Mouse (Mus musculus) heart, embryonic 14.5 days (tissue): ENCODE results near the gene Vps16. TPM values are rescaled to one million over a fixed set of nuclear protein-coding genes. Genes with fewer than 3 reads are reported as not detected.

ENCODE experiments used
- ATAC-seq: fragments of 200-750 bp; cut with Nextera tagmentation; 2 replicates; pipeline ENCODE4 v1.8.0; 2017; ENCODE audit warnings: low read depth, moderate TSS enrichment; ENCODE audit not compliant: insufficient number of reproducible peaks, insufficient read depth, low FRiP score
- H3K27ac ChIP-seq, 2 experiments: fragments of 200-500 bp in 1 of 2; fragments of 300-500 bp in 1 of 2; sonication (generic) in 1 of 2; replicated peaks in 1 of 2; 2 replicates each; pipeline ENCODE4 v1.5.1; 2012 to 2014; ENCODE audit warnings: low read depth in 2 of 2, low read length in 2 of 2, control low read depth in 1 of 2, mild to moderate bottlenecking in 1 of 2, mixed read lengths in 1 of 2; ENCODE audit not compliant: control insufficient read depth in 1 of 2, insufficient read depth in 1 of 2
- H3K27me3 ChIP-seq: fragments of 300-500 bp; sonication (generic); 2 replicates; pipeline ENCODE4 v1.6.1; 2014; ENCODE audit warnings: mild to moderate bottlenecking, low read length, control low read depth; ENCODE audit not compliant: control insufficient read depth, insufficient read depth
- H3K36me3 ChIP-seq: fragments of 300-500 bp; sonication (generic); 2 replicates; pipeline ENCODE4 v1.6.1; 2014; ENCODE audit warnings: mild to moderate bottlenecking, control low read depth, low read length, mixed read lengths; ENCODE audit not compliant: control insufficient read depth, insufficient read depth
- H3K4me1 ChIP-seq, 2 experiments: fragments of 200-500 bp in 1 of 2; fragments of 300-500 bp in 1 of 2; sonication (generic) in 1 of 2; 2 replicates each; pipeline ENCODE4 v1.6.1; 2012 to 2014; ENCODE audit warnings: low read length in 2 of 2, control low read depth in 1 of 2, mixed read lengths in 1 of 2; ENCODE audit not compliant: control insufficient read depth in 2 of 2, insufficient read depth in 2 of 2
- H3K4me2 ChIP-seq: fragments of 300-500 bp; sonication (generic); 2 replicates; pipeline ENCODE4 v1.6.1; 2014; ENCODE audit warnings: mild to moderate bottlenecking, low read length
- H3K4me3 ChIP-seq, 2 experiments: fragments of 200-500 bp in 1 of 2; fragments of 300-500 bp in 1 of 2; sonication (generic) in 1 of 2; 2 replicates each; pipeline ENCODE4 v1.5.1; 2012 to 2014; ENCODE audit warnings: low read length in 2 of 2, mild to moderate bottlenecking in 2 of 2, control low read depth in 1 of 2, low read depth in 1 of 2, moderate library complexity in 1 of 2; ENCODE audit not compliant: control insufficient read depth in 1 of 2, insufficient read depth in 1 of 2
- H3K9ac ChIP-seq: fragments of 300-500 bp; sonication (generic); 2 replicates; pipeline ENCODE4 v1.6.1; 2014; ENCODE audit warnings: mild to moderate bottlenecking, low read length
- H3K9me3 ChIP-seq: fragments of 300-500 bp; sonication (generic); 2 replicates; pipeline ENCODE4 v1.6.1; 2016; ENCODE audit warnings: low read length, control low read depth; ENCODE audit not compliant: control insufficient read depth
- WGBS: fragments of 180-500 bp; shearing (Covaris S2); extraction: QIAGEN DNeasy Blood & Tissue Kit; methylation state at CpG from one replicate; pipeline ENCODE4 v1.1.7; 2014; 5-methylcytosine and 5-hydroxymethylcytosine counted together
- polyA plus RNA-seq: library from polyadenylated mRNA; unstranded; fragments of >200 nt; fragmentation: Nextera tagmentation; extraction: Ambion mirVana; gene quantifications from 2 replicates; pipeline ENCODE4 v1.2.1, GENCODE M21; 2014

Gene Vps16
- polyA plus RNA-seq, result 40.4 and 43.8 TPM in 2 replicates

DNA sequence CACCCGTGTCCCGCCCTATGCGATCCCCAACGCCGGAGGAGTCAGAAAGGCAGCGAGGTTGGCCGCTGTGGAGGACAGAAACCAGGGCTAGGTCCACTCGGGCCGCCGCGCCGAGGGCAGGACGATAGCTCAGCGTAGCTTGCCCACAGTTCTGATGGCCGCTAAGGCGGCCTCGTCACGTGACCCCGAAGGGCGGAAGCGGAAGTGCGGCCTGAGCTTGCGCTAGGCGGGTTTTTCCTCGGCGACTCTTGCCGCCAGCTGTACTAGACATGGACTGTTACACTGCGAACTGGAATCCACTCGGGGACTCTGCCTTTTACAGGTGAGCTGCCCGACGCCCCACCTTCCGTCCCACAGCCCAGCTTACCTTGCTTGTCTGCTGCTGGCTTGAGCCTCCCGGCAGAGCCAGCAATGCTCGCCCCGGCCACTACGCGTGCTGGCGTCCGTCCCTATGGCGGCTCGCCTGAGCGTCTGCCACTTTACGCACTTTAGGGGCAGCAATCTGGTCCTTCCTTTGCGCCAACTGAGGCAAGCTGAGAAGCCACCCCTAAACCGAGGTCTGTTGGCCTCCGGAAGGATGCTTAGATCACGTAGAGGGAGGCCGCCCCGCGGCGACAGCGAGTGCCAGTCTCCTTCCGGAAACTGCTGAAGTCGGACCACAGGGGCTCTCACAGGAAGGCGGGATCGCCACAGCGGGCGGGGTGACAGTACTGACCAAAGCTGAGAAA lies at the start of gene Vps16, which contains the start of gene Pced1a:
Gene Vps16, plus strand, starts transcription at position 214 of the 728 bp plus-strand sequence.
Gene Pced1a, minus strand, starts transcription at position 576 of the 728 bp plus-strand sequence.
- Histone ChIP-seq H3K9ac (peak within 1 kb of the TSS; percentile 89), H3K4me1 (peaks cover 6 to 14% of the 10 kb centered on the region in 2 experiments), H3K9me3 (no peaks in the 10 kb centered on the region), H3K4me2 (peak within 1 kb of the TSS; percentile 97), H3K27ac (peak within 1 kb of the TSS; percentile 78 to 86), H3K27me3 (no peaks in the 10 kb centered on the region), H3K36me3 (peaks cover 10% of the 10 kb centered on the region), H3K4me3 (peak within 1 kb of the TSS; percentile 67 to 90)
- WGBS, result under 1% methylated on average over 58 of the region's 58 CpGs
- peak; percentile 91 for ATAC-seq

DNA sequence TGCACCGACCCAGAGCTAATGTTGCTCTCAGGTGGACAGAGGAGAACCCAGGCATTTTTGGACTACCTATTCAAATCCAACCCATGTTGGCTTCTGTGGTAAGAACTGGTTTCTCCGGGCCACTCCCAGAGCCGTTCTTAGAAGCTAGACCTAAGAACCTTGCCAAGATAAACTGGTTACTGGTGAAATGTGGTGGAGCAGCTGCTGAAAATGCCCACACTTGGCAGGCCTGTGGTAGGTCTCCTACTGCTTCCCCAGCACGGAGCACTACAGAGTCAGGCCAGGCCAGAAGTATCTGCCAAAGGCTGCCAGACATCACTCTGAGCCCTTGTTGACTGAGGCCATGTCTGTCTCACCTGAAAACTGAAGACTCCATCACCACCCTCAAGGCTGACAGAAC lies 49.2 kb upstream of the Vps16 start:
- Histone ChIP-seq H3K9ac (no peak overlapping the region), H3K27ac (no peak overlapping the region), H3K4me2 (no peak overlapping the region), H3K9me3 (no peaks in the 10 kb centered on the region), H3K4me1 (no peaks in the 10 kb centered on the region), H3K27me3 (no peaks in the 10 kb centered on the region; the same call in 1 of the 2 replicates), H3K36me3 (no peaks in the 10 kb centered on the region), H3K4me3 (no peak overlapping the region)
- 70% methylated on average over 4 of the region's 4 CpGs for WGBS
- no peak for ATAC-seq

GRCm38 (mm10) chr2:130383205-130383604 lies 40.9 kb upstream of the Vps16 start:
- ATAC-seq, result no peak
- 67% methylated on average over 3 of the region's 3 CpGs for WGBS

DNA sequence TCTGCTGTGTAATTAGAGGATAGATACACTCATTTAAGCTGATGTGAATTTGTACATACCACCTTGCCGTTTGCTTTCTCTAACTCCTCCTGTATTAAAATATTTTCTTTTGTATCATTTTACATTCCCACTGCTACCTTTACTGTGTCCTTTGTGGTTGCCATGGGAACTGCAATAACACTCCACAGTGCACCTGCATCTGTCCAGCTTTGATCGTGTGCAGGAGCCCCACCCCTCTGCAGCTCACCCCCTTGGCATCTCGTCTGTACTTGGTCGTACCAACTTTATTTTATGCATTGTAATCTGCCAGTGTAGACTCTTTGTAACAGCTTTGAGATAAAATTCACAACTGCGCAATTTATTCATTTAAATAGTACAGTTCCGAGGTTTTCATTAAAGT lies 40.2 kb upstream of the Vps16 start:
- no peak overlapping the region for H3K4me2 ChIP-seq
- no peaks in the 10 kb centered on the region for H3K9me3 ChIP-seq
- no peak overlapping the region for H3K4me3 ChIP-seq
- H3K27me3 ChIP-seq, result peaks cover 4% of the 10 kb centered on the region; the same call in 1 of the 2 replicates
- H3K9ac ChIP-seq, result no peak overlapping the region
- H3K4me1 ChIP-seq, result no peaks in the 10 kb centered on the region
- H3K27ac ChIP-seq, result no peak overlapping the region
- WGBS, result 72% methylated on average over 6 of the region's 6 CpGs
- no peak for ATAC-seq
- H3K36me3 ChIP-seq, result no peaks in the 10 kb centered on the region

More at GRCm38 (mm10) chr2:130383205-130383604, 40.9 kb upstream of the Vps16 start:
- no peak overlapping the region for H3K9ac ChIP-seq
- peaks cover 4% of the 10 kb centered on the region; the same call in 1 of the 2 replicates for H3K27me3 ChIP-seq
- H3K4me1 ChIP-seq, result no peaks in the 10 kb centered on the region
- no peak overlapping the region for H3K4me2 ChIP-seq
- no peaks in the 10 kb centered on the region for H3K36me3 ChIP-seq
- H3K9me3 ChIP-seq, result no peaks in the 10 kb centered on the region
- no peak overlapping the region for H3K27ac ChIP-seq
- no peak overlapping the region for H3K4me3 ChIP-seq

DNA sequence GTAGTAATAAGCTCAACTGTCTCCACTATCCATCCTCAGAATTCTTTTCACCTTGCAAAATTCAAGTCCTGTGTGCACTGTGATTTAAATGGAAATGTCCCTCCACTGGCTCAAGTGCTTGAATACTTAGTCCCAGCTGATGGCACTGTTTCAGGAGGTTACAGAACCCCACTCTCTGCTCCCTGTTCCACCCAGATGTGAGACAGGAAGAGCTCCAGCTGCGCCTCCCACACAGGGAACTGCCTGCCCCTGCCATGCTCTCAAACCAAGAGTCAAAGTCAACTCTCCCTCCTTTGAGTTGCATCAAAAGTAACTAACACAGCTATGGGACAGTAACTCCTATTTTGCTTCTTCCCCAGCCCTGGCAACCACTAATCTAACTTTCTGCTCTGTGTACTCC lies 37.9 kb upstream of the Vps16 start:
- no peaks in the 10 kb centered on the region for H3K36me3 ChIP-seq
- H3K4me2 ChIP-seq, result no peak overlapping the region
- no peaks in the 10 kb centered on the region for H3K9me3 ChIP-seq
- H3K27ac ChIP-seq, result no peak overlapping the region
- H3K4me3 ChIP-seq, result no peak overlapping the region
- H3K27me3 ChIP-seq, result peaks cover 3% of the 10 kb centered on the region; the same call in 1 of the 2 replicates
- no peak for ATAC-seq
- H3K4me1 ChIP-seq, result no peaks in the 10 kb centered on the region
- WGBS, result 60% methylated on average over 1 of the region's 1 CpGs
- H3K9ac ChIP-seq, result no peak overlapping the region

DNA sequence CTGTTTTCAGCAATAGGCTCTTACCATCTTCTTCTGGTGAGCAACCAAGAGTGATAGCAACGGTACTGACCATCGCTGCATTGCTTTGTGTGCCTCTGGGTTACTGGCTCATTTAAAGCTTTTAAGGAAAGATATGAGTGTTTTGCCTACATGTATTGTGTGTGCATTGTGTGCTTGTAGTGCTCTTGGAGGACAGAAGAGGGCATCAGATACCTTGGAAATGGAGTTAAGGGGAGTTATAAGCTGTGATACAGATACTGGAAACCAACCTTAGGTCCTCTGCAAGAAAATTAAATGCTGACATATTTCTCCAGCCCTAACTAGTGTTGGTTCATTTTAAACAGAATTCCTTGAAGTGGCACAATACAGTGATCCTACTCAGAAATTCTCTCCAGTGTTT lies 35.3 kb upstream of the Vps16 start:
- ATAC-seq, result no peak
- Histone ChIP-seq H3K27me3 (no peaks in the 10 kb centered on the region), H3K36me3 (0 out of 2 replicates have a peak, but pooled peaks cover 11% of the 10 kb centered on the region), H3K27ac (no peak overlapping the region), H3K9me3 (no peaks in the 10 kb centered on the region), H3K4me3 (no peak overlapping the region), H3K9ac (no peak overlapping the region), H3K4me1 (no peaks in the 10 kb centered on the region), H3K4me2 (no peak overlapping the region)
- 73% methylated on average over 2 of the region's 2 CpGs for WGBS

DNA sequence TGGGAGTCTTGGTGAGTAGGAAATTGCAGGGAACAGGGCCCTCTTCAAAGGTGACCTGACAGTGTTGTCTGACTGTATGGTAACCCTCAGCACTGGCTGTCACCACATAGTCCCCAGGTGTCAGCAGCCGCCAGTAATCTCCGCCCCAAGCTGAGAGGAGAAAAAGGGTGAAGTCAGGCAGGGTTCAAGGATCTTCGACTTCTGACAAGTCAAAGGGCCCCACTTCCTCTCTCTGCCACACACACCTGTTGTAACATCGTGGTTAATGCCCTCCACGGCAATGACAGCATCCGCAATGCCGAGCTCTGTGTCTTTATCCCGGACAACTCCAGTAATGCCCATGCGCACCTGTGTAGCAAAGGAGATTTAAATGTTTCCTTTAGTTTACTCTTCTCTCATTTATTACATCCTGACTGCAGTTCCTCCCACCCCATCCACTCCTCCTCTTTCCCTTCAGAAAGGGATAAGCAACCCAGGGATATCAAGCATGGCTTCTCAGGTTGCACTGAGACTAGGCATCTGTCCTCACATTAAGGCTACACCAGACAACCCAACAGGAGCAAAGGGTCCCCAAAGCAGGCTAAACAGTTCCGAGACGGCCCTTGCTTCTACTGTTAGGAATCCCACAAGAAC lies 33.0 kb upstream of the Vps16 start:
- Histone ChIP-seq H3K4me2 (no peak overlapping the region), H3K27me3 (0 out of 2 replicates have a peak, but pooled peaks cover under 1% of the 10 kb centered on the region), H3K9me3 (no peaks in the 10 kb centered on the region), H3K36me3 (0 out of 2 replicates have a peak, but pooled peaks cover 11% of the 10 kb centered on the region), H3K27ac (no peak overlapping the region), H3K4me1 (no peaks in the 10 kb centered on the region), H3K4me3 (no peak overlapping the region), H3K9ac (no peak overlapping the region)
- whole genome bisulfite sequencing, result 79% methylated on average over 11 of the region's 11 CpGs
- ATAC-seq, result no peak
